Mouse (Mus musculus): ENCODE data around the gene Hnrnpa0.
A peak's percentile ranks its signal among the peaks of the same experiment; 100 is the strongest.

The Hnrnpa0 gene

GRCm38 (mm10) chr13:58126862-58127765 is 1.2 kb downstream of the Hnrnpa0 start:
- no peak for DNase-seq (ENCODE audit: low spot score in 2 of 2)

GRCm38 (mm10) chr13:58126126-58126525 is 2.2 kb downstream of the Hnrnpa0 start:
- no peak for DNase-seq (ENCODE audit: low spot score in 2 of 2)

GRCm38 (mm10) chr13:58124989-58125388 is 3.4 kb downstream of the Hnrnpa0 start:
- DNase-seq (ENCODE audit: low spot score in 2 of 2), result no peak

GRCm38 (mm10) chr13:58124278-58124677 is 4.1 kb downstream of the Hnrnpa0 start:
- DNase-seq (ENCODE audit: low spot score in 2 of 2), result no peak

- no peak for DNase-seq (ENCODE audit: low spot score in 2 of 2)
Observed at GRCm38 (mm10) chr13:58123381-58123780, 5.0 kb downstream of the Hnrnpa0 start.

- DNase-seq (ENCODE audit: low spot score in 2 of 2), result no peak
Observed at GRCm38 (mm10) chr13:58122786-58123297, 5.5 kb downstream of the Hnrnpa0 start.

GRCm38 (mm10) chr13:58117318-58118017 is 10.9 kb downstream of the Hnrnpa0 start:
- DNase-seq (ENCODE audit: low spot score in 2 of 2), result no peak

GRCm38 (mm10) chr13:58116801-58117200 is 11.6 kb downstream of the Hnrnpa0 start:
- no peak for DNase-seq (ENCODE audit: low spot score in 2 of 2)

- no peak for DNase-seq (ENCODE audit: low spot score in 2 of 2)
Observed at GRCm38 (mm10) chr13:58115227-58115626, 13.1 kb downstream of the Hnrnpa0 start.

- DNase-seq (ENCODE audit: low spot score in 2 of 2), result peak; percentile 79 to 87
Observed at GRCm38 (mm10) chr13:58113061-58113900, 15.1 kb downstream of the Hnrnpa0 start, which contains the start of gene Klhl3. Klhl3 (minus strand) TSS chr13:58113592.

- DNase-seq (ENCODE audit: low spot score in 2 of 2), result peak in 1 of 2 experiments; percentile 28
Observed at GRCm38 (mm10) chr13:58112601-58113041, 15.7 kb downstream of the Hnrnpa0 start.

- peak in 1 of 2 experiments; percentile 27 for DNase-seq (ENCODE audit: low spot score in 2 of 2)
Observed at GRCm38 (mm10) chr13:58112191-58112590, 16.2 kb downstream of the Hnrnpa0 start.

GRCm38 (mm10) chr13:58111306-58111705 is 17.1 kb downstream of the Hnrnpa0 start:
- DNase-seq (ENCODE audit: low spot score in 2 of 2), result no peak

- peak in 1 of 2 experiments; percentile 46 for DNase-seq (ENCODE audit: low spot score in 2 of 2)
Observed at GRCm38 (mm10) chr13:58090643-58091042, 37.7 kb downstream of the Hnrnpa0 start.

GRCm38 (mm10) chr13:58084396-58084795 is 44.0 kb downstream of the Hnrnpa0 start:
- no peak for DNase-seq (ENCODE audit: low spot score in 2 of 2)

GRCm38 (mm10) chr13:58083521-58083920 is 44.8 kb downstream of the Hnrnpa0 start:
- no peak for DNase-seq (ENCODE audit: low spot score in 2 of 2)

GRCm38 (mm10) chr13:58083048-58083447 is 45.3 kb downstream of the Hnrnpa0 start:
- no peak for DNase-seq (ENCODE audit: low spot score in 2 of 2)

GRCm38 (mm10) chr13:58078361-58078760 is 50.0 kb downstream of the Hnrnpa0 start:
- no peak for DNase-seq (ENCODE audit: low spot score in 2 of 2)
